Mouse (Mus musculus) spleen, adult 18-20 months (tissue): ENCODE measurements around the gene Pts.

Experiments
- DNase-seq, 2 experiments: peaks; one replicate each; pipeline ENCODE4 v3.0.0; 2022; ENCODE audit warnings: mixed read lengths in 2 of 2

Gene Pts

DNA sequence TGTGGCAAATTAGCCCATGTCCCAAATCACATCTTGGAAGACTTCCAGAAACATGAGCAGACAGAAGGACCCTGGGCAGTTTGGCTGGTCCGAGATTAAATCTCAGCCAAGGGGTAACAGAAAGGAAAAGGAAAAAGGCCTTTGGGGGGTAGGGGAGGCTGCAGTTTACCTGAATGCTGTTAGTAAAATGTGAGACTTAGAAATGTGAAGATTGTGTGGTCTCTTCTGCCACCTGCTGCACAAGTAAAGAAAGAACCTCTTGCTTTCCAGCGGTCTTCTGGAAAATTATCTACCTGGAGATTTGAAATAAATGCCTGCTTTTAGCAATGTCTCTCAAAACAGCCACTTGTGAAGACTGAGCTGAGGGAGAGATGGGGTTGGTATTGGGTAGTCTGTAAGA lies 2.4 kb upstream of the Pts start:
- no peak for DNase-seq

DNA sequence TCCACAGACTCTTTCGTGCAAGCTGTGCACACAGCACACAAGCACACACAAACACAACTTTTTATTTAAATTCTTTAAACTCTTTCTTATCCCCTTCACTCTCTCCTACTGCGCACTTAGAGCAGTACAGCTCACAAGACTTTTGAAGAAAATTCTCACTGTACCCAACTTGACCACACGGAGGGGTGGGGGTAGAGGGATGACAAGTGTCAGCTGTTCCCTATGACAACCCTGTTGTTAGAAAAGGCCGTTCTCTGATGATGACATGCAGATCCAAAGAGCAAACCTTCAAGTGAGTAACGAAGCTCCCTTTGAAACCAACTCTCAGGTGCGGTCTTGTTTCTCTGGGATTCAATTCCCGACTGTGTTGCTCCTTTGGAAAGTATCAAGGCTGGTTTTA lies 664 bp downstream of the Pts start:
- no peak for DNase-seq

DNA sequence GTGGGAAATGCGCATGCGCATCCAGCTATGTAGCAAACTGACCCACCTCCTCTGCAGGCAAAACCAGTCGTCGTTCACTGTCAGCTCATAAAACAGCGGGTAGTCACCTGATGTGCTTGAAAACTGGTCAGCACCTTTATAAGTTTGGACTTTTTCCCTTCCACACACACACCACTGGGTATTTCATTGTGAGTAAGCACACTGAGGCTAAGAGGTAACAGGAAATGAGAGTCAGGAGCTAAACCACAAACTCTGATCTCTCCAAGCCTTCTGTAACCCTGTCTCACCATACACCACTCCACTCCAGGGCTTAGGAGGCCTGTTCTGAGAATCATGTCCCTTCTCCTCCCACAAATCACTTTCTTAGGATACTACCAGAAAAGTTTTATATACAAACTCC lies 2.9 kb downstream of the Pts start:
- DNase-seq, result no peak

DNA sequence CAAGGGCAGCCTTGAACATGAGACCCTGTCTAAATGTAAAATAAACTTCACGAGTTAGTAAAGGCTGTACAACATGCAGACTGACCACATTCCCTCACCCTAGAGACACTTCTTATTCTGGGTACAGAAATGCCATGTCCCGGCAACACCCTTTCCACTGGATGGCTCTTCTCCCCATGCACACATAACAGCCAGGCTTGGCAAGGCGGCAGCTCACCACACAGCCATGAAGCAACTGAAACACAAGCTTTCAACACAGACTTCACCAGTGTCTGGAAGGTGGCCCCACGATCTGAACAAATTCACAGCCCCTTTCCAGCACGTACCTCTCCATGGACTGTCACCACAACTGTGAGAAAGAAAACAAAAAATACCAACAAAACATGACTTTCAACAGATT lies 3.6 kb downstream of the Pts start:
- DNase-seq, result no peak

DNA sequence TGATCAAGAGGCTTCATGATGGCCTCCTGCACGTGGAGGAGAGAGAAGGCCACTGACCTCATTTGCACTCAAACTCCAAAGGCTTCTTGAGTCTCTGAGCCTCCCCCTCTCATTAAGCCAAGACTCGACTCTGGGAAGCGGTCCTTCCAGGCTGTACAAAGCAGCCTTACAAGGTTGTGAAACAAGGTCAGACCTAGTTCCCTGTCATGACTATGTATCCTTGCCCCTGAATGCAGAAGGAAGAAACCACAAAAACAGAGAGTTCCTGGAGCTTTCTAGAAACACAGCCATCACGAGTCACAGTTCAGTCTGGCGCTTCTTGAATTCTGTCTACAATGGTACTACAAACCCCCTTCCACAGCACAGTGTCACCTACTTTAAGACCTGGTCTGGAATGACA lies 6.0 kb downstream of the Pts start:
- no peak for DNase-seq

DNA sequence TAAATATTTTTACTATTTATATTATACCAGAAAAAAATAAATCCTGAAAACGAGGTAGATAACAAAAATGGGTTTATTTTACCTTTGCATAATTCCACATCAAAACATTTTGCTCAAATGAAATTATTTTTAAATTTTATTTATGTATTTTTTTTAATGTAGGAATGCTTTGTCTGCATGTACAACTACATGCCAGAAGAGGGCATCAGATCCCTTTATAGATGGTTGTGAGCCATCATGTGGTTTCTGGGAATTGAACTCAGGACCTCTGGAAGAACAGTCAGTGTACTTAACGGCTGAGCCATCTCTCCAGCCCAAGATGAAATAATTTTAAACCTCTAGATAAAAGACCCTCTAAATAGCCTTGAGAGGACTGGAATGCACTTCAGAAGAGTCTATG lies 7.0 kb downstream of the Pts start:
- no peak for DNase-seq

DNA sequence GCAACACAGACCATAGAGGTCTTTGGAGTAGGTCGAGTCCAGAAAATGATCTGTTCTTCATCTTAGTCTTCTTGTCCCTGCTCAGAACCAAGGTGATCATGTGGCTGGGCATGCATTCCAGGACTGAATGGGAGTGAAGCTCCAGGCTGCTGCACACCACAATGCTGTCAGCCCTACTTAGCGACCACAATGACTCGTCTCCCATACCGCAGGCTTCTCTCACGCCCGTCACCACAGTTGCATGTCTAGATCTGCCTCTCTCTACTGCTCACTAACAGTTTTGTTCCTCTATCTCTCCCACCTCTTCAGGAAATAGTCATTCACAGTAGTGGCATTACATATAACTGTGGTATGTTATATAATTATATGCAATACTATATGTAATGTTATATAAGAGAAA lies 7.8 kb downstream of the Pts start:
- no peak for DNase-seq

DNA sequence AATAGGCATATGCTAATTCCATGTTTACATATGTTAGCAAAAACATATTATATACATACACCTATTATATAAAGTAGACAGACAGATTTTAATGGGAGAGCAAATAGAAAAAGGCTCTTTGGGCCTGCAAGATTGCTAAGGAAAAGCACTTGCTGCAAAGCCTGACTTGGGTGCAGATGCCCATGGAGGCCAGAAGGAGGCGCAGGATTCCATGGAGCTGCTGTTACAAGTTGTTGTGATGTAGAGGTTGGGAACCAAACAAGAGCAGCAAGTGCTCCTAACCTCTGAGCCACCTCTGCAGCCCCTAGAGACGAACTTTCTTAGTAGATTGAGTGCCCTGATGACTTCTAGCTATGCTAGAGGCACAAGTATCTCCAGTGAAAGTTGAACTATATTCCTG lies 9.7 kb downstream of the Pts start:
- no peak for DNase-seq

DNA sequence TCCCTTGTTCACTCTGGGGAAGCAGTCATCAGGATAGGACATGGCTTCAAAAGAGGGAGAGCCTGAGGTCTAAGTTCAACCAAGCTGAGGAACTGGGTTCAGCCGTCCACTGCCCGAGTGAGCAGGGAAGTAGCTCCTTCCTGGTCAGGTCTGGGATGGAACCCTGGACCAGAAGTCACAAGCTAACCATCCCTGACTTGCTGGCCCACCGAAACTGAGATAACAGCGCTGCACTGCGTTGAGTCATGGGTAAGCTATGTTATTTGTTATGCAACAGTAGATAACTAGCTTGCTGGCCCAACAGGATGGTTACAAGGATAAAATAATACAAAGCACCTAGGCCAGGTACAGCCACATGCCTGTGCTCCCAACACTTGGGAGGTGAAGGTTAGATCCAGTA lies 13.1 kb downstream of the Pts start:
- no peak for DNase-seq

DNA sequence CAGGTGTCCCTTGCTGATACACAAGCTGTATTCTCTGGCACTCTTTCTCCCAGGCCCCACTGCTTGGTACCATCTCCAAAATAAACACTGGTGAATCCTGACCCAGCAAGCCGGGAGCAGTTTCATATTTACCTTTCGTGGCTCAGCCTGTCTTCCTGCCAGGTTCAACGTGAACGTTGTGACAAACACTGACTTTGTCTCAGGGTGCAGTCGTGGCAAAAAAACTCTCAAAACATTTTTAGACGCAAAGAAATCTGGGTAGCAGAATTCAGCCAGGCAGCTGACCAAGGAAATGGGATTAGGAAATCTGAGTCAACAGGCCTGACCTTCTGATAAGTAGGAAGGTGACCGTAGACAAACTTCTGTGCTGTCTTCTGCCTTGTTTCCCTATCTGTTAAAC lies 21.0 kb downstream of the Pts start:
- no peak for DNase-seq

DNA sequence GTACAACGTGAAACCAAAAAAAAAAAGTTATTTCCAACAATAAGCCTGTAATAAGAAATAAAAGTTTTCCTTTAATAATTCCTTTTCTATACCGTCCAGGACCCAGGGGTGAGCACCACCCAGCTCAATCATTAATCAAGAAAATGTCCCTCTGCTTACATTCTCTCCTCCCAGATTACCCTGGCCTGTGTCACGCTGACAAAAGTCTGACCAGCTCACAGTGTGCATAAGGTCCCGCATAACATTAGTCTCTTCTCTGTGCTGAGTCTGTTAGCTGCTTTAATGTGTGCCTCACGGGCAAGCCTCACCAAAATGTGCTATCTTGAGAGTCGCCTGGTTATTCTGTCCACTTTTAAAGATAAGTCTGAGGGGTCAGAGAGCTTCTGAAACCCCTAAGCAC lies 23.1 kb downstream of the Pts start:
- DNase-seq, result no peak

DNA sequence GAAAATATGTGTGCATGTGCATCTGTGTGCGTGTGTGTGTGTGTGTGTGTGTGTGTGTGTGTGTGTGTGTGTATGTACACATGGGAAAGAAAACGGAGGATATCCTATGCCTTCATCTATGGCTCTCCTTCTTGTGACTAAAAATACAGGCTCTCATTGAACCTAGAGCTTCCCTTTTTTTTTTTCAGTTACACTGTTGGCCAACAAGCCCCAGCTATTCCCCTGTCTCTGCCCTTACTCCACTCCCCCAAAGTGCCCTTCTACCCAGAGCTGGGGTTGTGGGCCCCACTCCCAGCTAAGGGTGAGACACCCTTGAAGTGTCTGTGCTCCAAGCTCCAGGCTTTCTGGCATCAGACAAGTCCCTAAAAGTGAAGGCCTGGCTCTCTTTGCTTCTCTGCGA lies 25.6 kb downstream of the Pts start:
- no peak for DNase-seq

DNA sequence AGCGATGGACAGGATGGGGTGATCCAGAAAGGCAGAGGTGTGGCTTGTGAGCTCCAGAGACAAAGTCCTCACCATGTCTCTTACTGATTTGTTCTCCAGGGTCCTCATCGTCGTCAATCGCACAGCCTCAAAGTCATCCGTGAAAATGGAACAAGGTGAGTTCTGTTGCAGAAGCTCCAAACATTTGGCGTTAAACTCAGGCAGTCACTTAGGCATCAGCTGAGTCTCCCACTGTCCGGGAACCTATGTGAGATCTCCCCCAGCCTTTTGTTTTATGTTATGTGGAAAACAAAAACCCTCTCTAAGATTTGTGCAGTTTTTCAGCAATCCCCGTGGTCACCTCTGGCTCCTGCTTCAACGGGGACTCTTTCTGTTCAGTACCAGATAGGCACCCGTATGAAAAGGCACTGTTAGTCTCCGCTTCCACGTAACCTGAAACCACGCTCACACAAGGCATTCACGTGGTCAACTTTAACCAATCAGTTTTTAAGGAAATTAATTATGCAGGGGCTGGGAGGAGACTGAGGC lies 27.5 kb downstream of the Pts start:
- DNase-seq, result no peak

DNA sequence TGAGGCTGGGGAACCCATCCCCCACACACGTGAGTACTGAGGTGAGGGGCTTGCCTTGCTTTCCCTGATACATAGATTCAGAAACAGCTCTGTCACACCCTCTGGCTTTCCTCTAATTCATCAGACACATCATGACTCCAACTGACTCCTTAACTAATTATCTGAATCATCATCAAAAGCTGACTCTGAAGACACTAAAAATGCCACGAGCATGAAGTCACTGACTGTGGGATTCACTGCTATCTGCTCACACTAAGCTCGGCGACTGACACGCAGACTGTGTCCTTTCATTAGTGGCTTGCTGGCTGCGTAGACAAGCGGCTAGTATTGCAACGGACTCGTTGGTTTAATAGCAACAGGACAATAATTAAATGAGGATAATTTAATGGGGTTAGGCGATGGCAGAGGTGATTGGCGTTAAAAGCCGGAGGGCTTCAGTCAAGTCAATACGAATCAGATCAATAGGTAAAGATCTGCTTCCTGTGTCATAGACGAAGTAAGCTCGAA lies 28.0 kb downstream of the Pts start:
- no peak for DNase-seq

DNA sequence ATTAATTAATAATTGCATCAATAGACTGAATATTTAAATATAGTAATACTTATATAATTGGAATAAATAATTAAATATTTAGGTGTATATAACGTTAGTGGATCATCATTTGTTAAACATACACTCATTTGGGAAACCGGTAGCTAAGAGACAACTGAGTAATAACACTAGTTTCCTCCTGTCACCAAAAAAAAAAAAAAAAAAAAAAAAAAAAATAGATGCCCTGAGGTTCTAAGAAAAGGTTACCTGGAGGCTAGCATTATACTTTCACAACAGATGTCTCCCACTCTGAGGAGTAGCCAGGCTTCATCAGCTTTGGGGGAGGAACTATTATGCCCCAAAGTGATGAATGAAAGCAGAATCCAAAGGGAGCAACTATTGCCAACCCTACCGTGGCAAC lies 28.7 kb downstream of the Pts start:
- no peak for DNase-seq

DNA sequence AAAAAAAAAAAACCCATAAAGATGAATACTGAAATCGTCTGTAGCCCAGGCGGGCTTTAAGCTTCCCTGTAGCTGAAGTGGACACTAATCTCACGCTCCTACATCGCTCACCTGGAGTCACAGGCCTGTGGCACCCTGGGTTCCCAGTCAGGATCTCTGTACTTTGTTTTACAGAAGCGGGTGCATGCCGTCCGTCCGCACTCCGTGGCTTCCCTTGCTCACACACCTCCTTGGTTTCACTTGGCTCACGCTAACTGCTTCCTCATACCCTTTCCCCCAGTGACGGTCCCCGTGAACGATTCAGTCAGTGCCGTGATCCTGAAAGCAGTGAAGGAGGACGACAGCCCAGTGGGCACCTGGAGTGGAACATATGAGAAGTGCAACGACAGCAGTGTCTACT lies 29.7 kb downstream of the Pts start:
- no peak for DNase-seq

DNA sequence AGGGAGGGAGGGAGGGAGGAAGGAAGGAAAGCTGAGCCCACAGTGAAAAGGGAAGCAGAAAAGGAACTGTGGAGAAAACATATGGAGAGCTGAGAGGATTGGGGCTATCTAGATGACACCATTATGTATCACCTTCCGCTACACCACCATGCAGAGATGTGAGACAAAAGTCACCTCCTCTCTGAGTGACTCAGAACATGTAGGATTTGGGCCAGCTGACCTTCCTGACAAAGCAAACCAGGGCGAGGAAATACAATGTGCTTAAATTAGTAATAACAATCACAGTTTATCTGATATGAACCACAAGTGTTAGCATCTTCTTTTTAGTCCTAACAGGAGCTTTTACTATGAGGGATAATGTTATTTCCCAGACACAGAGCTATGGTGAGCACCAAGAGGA lies 31.0 kb downstream of the Pts start:
- no peak for DNase-seq

DNA sequence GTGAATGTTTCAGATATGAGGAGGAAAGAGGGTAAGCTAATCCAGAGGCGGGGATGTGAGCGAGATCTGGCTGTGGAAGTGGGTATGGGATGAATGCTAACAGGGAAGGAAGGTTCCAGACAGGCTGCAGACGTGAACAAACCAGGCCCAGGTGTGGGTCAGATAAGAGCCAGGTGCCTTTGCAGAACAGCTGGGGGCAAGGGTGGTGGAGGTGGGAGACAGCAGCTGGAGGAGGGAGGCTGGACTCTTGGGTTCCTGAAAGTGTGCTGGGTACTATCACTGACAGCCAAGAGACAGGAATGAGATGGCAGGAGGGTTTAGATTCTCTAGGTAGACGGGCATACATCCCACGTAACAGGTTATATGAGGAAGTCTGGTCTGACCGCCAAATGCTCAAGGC lies 31.4 kb downstream of the Pts start:
- no peak for DNase-seq

DNA sequence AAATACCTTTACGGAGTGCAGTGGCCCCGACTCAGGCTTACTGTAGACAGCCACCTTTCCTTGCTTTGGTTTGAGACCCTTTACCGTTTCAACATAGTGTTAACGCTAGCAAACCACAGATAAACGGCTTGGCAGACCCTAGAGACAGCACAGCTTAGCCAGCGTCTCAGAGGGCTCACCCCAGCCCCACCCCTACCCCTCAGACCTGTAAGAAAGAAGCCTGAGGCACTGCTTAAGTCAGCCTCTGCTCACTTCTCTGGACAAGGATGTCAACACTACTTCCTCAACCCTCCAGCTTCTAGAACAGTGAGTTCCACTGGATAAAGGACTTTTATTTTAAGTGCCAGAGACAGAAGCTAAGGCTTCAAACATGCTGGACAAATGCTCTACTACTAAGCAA lies 32.0 kb downstream of the Pts start:
- DNase-seq, result no peak

DNA sequence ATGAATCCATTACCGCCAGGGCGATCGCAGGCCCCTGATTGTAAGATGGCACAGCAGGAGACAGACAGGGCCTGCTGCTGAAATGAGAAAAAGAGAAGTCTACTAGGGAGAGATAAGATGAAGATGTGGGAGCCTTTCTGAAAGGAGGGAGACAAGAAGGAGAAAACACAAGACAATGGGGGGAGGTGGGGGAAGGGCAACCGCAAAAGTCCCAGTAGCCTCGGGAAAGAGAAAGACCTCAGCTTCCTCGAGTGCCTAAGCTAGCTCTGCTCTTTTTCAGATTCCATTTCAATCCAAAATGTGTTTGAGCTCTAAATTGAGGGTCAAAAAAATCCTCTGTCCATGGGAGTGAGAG lies 32.4 kb downstream of the Pts start:
- DNase-seq, result no peak

DNA sequence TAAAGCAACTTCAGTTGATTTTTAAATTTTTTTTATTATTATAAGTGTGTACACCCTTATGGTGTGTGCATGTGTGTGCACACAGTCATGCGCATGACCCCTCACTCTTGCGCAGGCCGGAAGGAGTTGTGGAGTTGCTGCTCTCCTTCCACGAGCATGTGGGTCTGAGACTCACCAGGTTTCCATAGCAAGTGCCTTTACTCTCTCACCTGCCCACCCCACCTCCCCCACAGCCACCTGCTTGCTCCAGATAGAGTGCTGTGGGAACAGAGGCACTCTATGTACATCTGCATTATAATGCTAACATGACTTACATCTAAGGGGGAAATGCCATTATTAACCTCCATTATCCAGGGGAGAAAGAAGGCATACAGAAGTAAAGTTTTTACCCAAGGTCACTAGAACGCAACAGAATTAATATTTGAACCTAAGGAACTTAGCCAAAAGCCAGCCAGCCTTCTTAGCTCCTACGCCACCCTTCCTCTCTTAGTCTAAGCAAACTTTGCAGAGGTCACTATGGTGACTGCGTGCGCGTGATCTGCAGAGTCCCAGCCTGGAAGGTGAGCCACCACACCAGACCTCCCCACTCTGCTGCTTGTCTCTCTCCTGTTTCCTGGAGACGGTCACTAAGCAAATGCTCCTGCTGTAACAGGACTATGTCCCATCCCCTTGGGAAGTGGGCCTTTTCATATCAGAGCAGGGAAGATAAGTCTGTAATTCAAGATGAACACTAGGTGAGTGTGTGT lies 32.9 kb downstream of the Pts start:
- no peak for DNase-seq

DNA sequence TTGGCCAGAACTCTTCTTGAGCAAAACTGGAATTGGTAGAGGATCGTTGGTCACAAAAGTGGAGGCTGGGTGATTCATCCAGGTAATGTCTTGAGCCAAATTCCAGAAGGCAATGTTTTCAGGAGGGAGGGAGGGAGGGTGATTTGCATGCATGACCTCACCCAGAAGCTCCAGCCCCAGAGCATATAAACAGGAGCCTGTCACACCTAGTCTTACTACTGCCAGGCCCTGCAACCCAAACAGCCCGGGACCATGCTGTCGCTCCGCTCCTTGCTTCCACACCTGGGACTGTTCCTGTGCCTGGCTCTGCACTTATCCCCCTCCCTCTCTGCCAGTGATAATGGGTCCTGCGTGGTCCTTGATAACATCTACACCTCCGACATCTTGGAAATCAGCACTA lies 34.2 kb downstream of the Pts start, which contains the start of gene Plet1:
Plet1 (plus strand) TSS at position 215 of the 400 bp plus-strand sequence.
- DNase-seq, result no peak

DNA sequence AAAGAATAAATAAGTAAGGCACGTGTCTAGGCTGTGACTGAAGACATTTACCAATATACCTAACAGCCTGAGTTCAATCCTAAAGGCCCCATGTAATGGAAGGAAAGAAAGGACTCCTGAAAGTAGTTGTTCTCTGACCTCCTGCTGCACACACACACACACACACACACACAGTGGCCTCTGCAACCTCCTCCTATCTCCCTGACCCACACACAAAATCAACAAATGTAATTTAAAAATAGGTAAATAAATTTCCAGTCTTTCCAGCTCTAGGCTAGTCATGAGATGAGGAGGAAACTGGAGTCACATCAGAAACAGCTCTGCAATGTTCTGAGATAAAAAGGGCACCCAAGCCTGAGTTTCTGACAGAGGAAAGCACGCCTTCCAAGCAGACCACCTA lies 34.7 kb downstream of the Pts start:
- no peak for DNase-seq

DNA sequence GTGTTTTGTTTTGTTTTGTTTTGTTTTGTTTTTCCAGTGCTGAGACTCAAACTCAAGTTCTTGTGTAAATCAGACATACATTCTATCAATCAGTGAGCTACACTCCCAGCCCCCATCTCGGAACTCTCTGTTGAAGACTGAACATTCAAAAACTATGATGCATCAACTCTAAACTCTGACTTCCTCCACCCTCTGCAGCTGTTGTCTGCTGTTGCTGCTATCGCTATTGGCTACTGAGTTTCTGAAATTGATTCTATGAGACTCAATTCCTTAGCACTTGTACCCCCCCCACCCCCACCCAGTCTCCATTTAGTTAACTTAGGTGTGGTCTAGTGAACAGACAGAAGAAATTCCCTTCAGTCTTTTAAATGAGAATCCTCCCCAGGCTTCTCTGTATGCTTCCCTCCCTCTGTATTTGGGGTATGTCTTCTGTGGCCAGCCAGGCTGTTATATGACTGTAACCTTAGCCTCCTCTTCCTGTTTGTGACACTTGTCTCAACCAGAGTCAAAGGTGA lies 36.9 kb downstream of the Pts start:
- DNase-seq, result no peak

DNA sequence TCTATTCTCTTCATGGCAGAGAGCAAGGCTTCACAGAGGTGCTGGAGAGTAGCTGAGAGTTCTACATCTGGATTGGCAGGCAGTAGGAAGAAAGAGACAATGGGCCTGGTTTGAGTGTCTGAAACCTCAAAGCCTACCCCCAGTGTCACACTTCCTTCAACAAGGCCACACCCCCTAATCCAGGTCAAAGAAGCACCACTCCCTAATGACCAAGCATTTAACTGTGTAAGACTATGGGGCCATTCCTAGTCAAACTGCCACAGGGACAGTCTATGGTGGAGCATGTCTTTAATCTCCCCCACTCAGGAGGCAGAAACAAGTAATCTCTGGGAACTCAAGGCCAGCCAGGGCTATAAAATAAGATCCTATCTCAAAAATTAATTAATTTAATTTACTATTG lies 37.7 kb downstream of the Pts start:
- no peak for DNase-seq
